Mouse (Mus musculus): Measurements from ENCODE around the gene Tctex1d2. TPM values are rescaled to one million over a fixed set of nuclear protein-coding genes. Genes with fewer than 3 reads are reported as not detected.

Tctex1d2 gene
- 37.9 and 41.9 TPM in 2 replicates for polyA plus RNA-seq (2015; fragmentation: Nextera tagmentation; extraction: Ambion mirVana)

GRCm38 (mm10) chr16:32419517-32420483 is at the start of gene Tctex1d2:
Gene Tctex1d2 (plus strand): TSS chr16:32419702.
- Histone ChIP-seq H3K9me3 (ENCODE audit: control insufficient read depth, low read length) (no peaks in the 10 kb centered on the region), H3K4me3 (ENCODE audit: low read length) (peak within 1 kb of the TSS; percentile 51), H3K4me1 (ENCODE audit: control insufficient read depth, insufficient read depth, low read depth, low read length) (peaks cover 9% of the 10 kb centered on the region), H3K9ac (ENCODE audit: low read depth, low read length) (peak within 1 kb of the TSS; percentile 65), H3K4me2 (ENCODE audit: low read length) (peak within 1 kb of the TSS; percentile 66), H3K27me3 (replicated peaks; ENCODE audit: control insufficient read depth, insufficient read depth, low read length) (no peaks in the 10 kb centered on the region), H3K27ac (ENCODE audit: low read depth, low read length) (peak within 1 kb of the TSS; percentile 80), H3K36me3 (ENCODE audit: control insufficient read depth, insufficient read depth, low read length) (no peaks in the 10 kb centered on the region)
- ATAC-seq, result peak; percentile 96
- WGBS, result under 1% methylated on average over 45 of the region's 45 CpGs

GRCm38 (mm10) chr16:32371351-32371750 is 48.2 kb upstream of the Tctex1d2 start:
- Histone ChIP-seq H3K4me1 (ENCODE audit: control insufficient read depth, insufficient read depth, low read depth, low read length) (no peaks in the 10 kb centered on the region), H3K9ac (ENCODE audit: low read depth, low read length) (no peak overlapping the region), H3K4me3 (ENCODE audit: low read length) (no peak overlapping the region), H3K9me3 (ENCODE audit: control insufficient read depth, low read length) (no peaks in the 10 kb centered on the region), H3K27me3 (replicated peaks; ENCODE audit: control insufficient read depth, insufficient read depth, low read length) (no peaks in the 10 kb centered on the region), H3K36me3 (ENCODE audit: control insufficient read depth, insufficient read depth, low read length) (peaks cover 33% of the 10 kb centered on the region), H3K4me2 (ENCODE audit: low read length) (no peak overlapping the region), H3K27ac (ENCODE audit: low read depth, low read length) (no peak overlapping the region)
- 94% methylated on average over 4 of the region's 4 CpGs for WGBS
- ATAC-seq, result no peak

GRCm38 (mm10) chr16:32379575-32379974 is 39.9 kb upstream of the Tctex1d2 start:
- no peak overlapping the region for H3K27ac ChIP-seq (ENCODE audit: low read depth, low read length)
- no peak overlapping the region for H3K9ac ChIP-seq (ENCODE audit: low read depth, low read length)
- peaks cover 44% of the 10 kb centered on the region for H3K36me3 ChIP-seq (ENCODE audit: control insufficient read depth, insufficient read depth, low read length)
- H3K9me3 ChIP-seq (ENCODE audit: control insufficient read depth, low read length), result no peaks in the 10 kb centered on the region
- WGBS, result 98% methylated on average over 2 of the region's 2 CpGs
- H3K4me3 ChIP-seq (ENCODE audit: low read length), result no peak overlapping the region
- no peak for ATAC-seq
- no peaks in the 10 kb centered on the region for H3K4me1 ChIP-seq (ENCODE audit: control insufficient read depth, insufficient read depth, low read depth, low read length)
- no peak overlapping the region for H3K4me2 ChIP-seq (ENCODE audit: low read length)
- H3K27me3 ChIP-seq (replicated peaks; ENCODE audit: control insufficient read depth, insufficient read depth, low read length), result no peaks in the 10 kb centered on the region

GRCm38 (mm10) chr16:32382901-32383300 is 36.6 kb upstream of the Tctex1d2 start:
- Histone ChIP-seq H3K27me3 (replicated peaks; ENCODE audit: control insufficient read depth, insufficient read depth, low read length) (no peaks in the 10 kb centered on the region), H3K4me2 (ENCODE audit: low read length) (no peak overlapping the region), H3K4me3 (ENCODE audit: low read length) (no peak overlapping the region), H3K27ac (ENCODE audit: low read depth, low read length) (no peak overlapping the region), H3K9ac (ENCODE audit: low read depth, low read length) (no peak overlapping the region), H3K9me3 (ENCODE audit: control insufficient read depth, low read length) (no peaks in the 10 kb centered on the region), H3K4me1 (ENCODE audit: control insufficient read depth, insufficient read depth, low read depth, low read length) (no peaks in the 10 kb centered on the region), H3K36me3 (ENCODE audit: control insufficient read depth, insufficient read depth, low read length) (peaks cover 41% of the 10 kb centered on the region)
- ATAC-seq, result no peak

GRCm38 (mm10) chr16:32384885-32385284 is 34.6 kb upstream of the Tctex1d2 start:
- Histone ChIP-seq H3K9me3 (ENCODE audit: control insufficient read depth, low read length) (no peaks in the 10 kb centered on the region), H3K27me3 (replicated peaks; ENCODE audit: control insufficient read depth, insufficient read depth, low read length) (no peaks in the 10 kb centered on the region), H3K4me2 (ENCODE audit: low read length) (no peak overlapping the region), H3K9ac (ENCODE audit: low read depth, low read length) (no peak overlapping the region), H3K27ac (ENCODE audit: low read depth, low read length) (no peak overlapping the region), H3K4me1 (ENCODE audit: control insufficient read depth, insufficient read depth, low read depth, low read length) (no peaks in the 10 kb centered on the region), H3K36me3 (ENCODE audit: control insufficient read depth, insufficient read depth, low read length) (peaks cover 28% of the 10 kb centered on the region), H3K4me3 (ENCODE audit: low read length) (no peak overlapping the region)
- ATAC-seq, result no peak
- 87% methylated on average over 2 of the region's 2 CpGs for WGBS

GRCm38 (mm10) chr16:32386826-32387225 is 32.7 kb upstream of the Tctex1d2 start:
- no peak overlapping the region for H3K4me2 ChIP-seq (ENCODE audit: low read length)
- H3K27me3 ChIP-seq (replicated peaks; ENCODE audit: control insufficient read depth, insufficient read depth, low read length), result no peaks in the 10 kb centered on the region
- no peak overlapping the region for H3K4me3 ChIP-seq (ENCODE audit: low read length)
- no peaks in the 10 kb centered on the region for H3K4me1 ChIP-seq (ENCODE audit: control insufficient read depth, insufficient read depth, low read depth, low read length)
- peaks cover 26% of the 10 kb centered on the region for H3K36me3 ChIP-seq (ENCODE audit: control insufficient read depth, insufficient read depth, low read length)
- no peak overlapping the region for H3K27ac ChIP-seq (ENCODE audit: low read depth, low read length)
- WGBS, result 81% methylated on average over 3 of the region's 3 CpGs
- H3K9ac ChIP-seq (ENCODE audit: low read depth, low read length), result no peak overlapping the region
- no peak for ATAC-seq
- no peaks in the 10 kb centered on the region for H3K9me3 ChIP-seq (ENCODE audit: control insufficient read depth, low read length)

GRCm38 (mm10) chr16:32389049-32389448 is 30.5 kb upstream of the Tctex1d2 start:
- Histone ChIP-seq H3K4me1 (ENCODE audit: control insufficient read depth, insufficient read depth, low read depth, low read length) (no peaks in the 10 kb centered on the region), H3K36me3 (ENCODE audit: control insufficient read depth, insufficient read depth, low read length) (peaks cover 18% of the 10 kb centered on the region), H3K27ac (ENCODE audit: low read depth, low read length) (no peak overlapping the region), H3K9me3 (ENCODE audit: control insufficient read depth, low read length) (no peaks in the 10 kb centered on the region), H3K4me3 (ENCODE audit: low read length) (no peak overlapping the region), H3K27me3 (replicated peaks; ENCODE audit: control insufficient read depth, insufficient read depth, low read length) (no peaks in the 10 kb centered on the region), H3K9ac (ENCODE audit: low read depth, low read length) (no peak overlapping the region), H3K4me2 (ENCODE audit: low read length) (no peak overlapping the region)
- ATAC-seq, result no peak

GRCm38 (mm10) chr16:32389841-32390240 is 29.7 kb upstream of the Tctex1d2 start:
- Histone ChIP-seq H3K36me3 (ENCODE audit: control insufficient read depth, insufficient read depth, low read length) (peaks cover 16% of the 10 kb centered on the region), H3K4me3 (ENCODE audit: low read length) (no peak overlapping the region), H3K9ac (ENCODE audit: low read depth, low read length) (no peak overlapping the region), H3K4me1 (ENCODE audit: control insufficient read depth, insufficient read depth, low read depth, low read length) (no peaks in the 10 kb centered on the region), H3K27ac (ENCODE audit: low read depth, low read length) (no peak overlapping the region), H3K9me3 (ENCODE audit: control insufficient read depth, low read length) (no peaks in the 10 kb centered on the region), H3K27me3 (replicated peaks; ENCODE audit: control insufficient read depth, insufficient read depth, low read length) (no peaks in the 10 kb centered on the region), H3K4me2 (ENCODE audit: low read length) (no peak overlapping the region)
- no peak for ATAC-seq
- WGBS, result 94% methylated on average over 3 of the region's 3 CpGs

GRCm38 (mm10) chr16:32390882-32391281 is 28.6 kb upstream of the Tctex1d2 start:
- Histone ChIP-seq H3K36me3 (ENCODE audit: control insufficient read depth, insufficient read depth, low read length) (peaks cover 12% of the 10 kb centered on the region), H3K27ac (ENCODE audit: low read depth, low read length) (no peak overlapping the region), H3K4me3 (ENCODE audit: low read length) (no peak overlapping the region), H3K9me3 (ENCODE audit: control insufficient read depth, low read length) (no peaks in the 10 kb centered on the region), H3K27me3 (replicated peaks; ENCODE audit: control insufficient read depth, insufficient read depth, low read length) (no peaks in the 10 kb centered on the region), H3K4me1 (ENCODE audit: control insufficient read depth, insufficient read depth, low read depth, low read length) (no peaks in the 10 kb centered on the region), H3K9ac (ENCODE audit: low read depth, low read length) (no peak overlapping the region), H3K4me2 (ENCODE audit: low read length) (no peak overlapping the region)
- no peak for ATAC-seq
- 91% methylated on average over 3 of the region's 3 CpGs for WGBS
